Mouse (Mus musculus) ZHBTc4 (cell line): ENCODE results near the gene Muc1.
A peak's percentile ranks its signal among the peaks of the same experiment; 100 is the strongest.
"Not testable (repeated sequence)": the region's sequence is repeated elsewhere in the genome, so short reads cannot be mapped to it uniquely, and the experiment has no call there.

Experiments used
- DNase-seq: peaks from one replicate; pipeline ENCODE4 v3.0.0-alpha.2; 2011; ENCODE audit warnings: low read depth, low spot score

Gene Muc1

GRCm38 (mm10) chr3:89209731-89210130 is 19.1 kb upstream of the Muc1 start:
- DNase-seq = no peak

- no peak for DNase-seq
Measured at GRCm38 (mm10) chr3:89210162-89210561, 18.7 kb upstream of the Muc1 start.

GRCm38 (mm10) chr3:89210731-89211130 is 18.1 kb upstream of the Muc1 start:
- no peak for DNase-seq

- DNase-seq = peak; percentile 96
Measured at GRCm38 (mm10) chr3:89213803-89214530, 14.9 kb upstream of the Muc1 start.

GRCm38 (mm10) chr3:89214681-89215411 is 14.0 kb upstream of the Muc1 start, which contains the start of gene Thbs3:
Gene Thbs3, plus strand, starts transcription at chr3:89215180.
- DNase-seq = no peak

GRCm38 (mm10) chr3:89215853-89216252 is 13.0 kb upstream of the Muc1 start:
- peak; percentile 92 for DNase-seq

GRCm38 (mm10) chr3:89216407-89216806 is 12.4 kb upstream of the Muc1 start:
- not testable (repeated sequence) for DNase-seq

- no peak for DNase-seq
Measured at GRCm38 (mm10) chr3:89218271-89218670, 10.6 kb upstream of the Muc1 start.

GRCm38 (mm10) chr3:89219546-89219945 is 9.3 kb upstream of the Muc1 start:
- DNase-seq = no peak

GRCm38 (mm10) chr3:89221167-89221566 is 7.7 kb upstream of the Muc1 start:
- DNase-seq = no peak

- no peak for DNase-seq
Measured at GRCm38 (mm10) chr3:89224796-89225195, 4.1 kb upstream of the Muc1 start.

GRCm38 (mm10) chr3:89225321-89225815 is 3.5 kb upstream of the Muc1 start:
- DNase-seq = peak; percentile 53

- DNase-seq = peak; percentile 92
Measured at GRCm38 (mm10) chr3:89225918-89226317, 2.9 kb upstream of the Muc1 start.

- no peak for DNase-seq
Measured at GRCm38 (mm10) chr3:89226361-89226760, 2.5 kb upstream of the Muc1 start.

GRCm38 (mm10) chr3:89226900-89227299 is 2.0 kb upstream of the Muc1 start, which contains the start of gene Mtx1:
Gene Mtx1, minus strand, starts transcription at chr3:89227088.
- no peak for DNase-seq

GRCm38 (mm10) chr3:89227307-89228179 is 1.3 kb upstream of the Muc1 start:
- peak; percentile 97 for DNase-seq

GRCm38 (mm10) chr3:89228180-89228549 is 692 bp upstream of the Muc1 start:
- peak; percentile 95 for DNase-seq

- peak; percentile 83 for DNase-seq
Measured at GRCm38 (mm10) chr3:89229276-89229675, 419 bp downstream of the Muc1 start.

GRCm38 (mm10) chr3:89230561-89230960 is 1.7 kb downstream of the Muc1 start:
- no peak for DNase-seq

GRCm38 (mm10) chr3:89231345-89231744 is 2.5 kb downstream of the Muc1 start:
- DNase-seq = no peak

- DNase-seq = no peak
Measured at GRCm38 (mm10) chr3:89231772-89232275, 3.0 kb downstream of the Muc1 start.

GRCm38 (mm10) chr3:89232614-89233013 is 3.8 kb downstream of the Muc1 start:
- DNase-seq = no peak
